9 mouse cellular contexts compared by ENCODE assay signal in genomic region chr6:97204252-97204869, GRCm38 (mm10). TPM values are rescaled to one million over a fixed set of nuclear protein-coding genes. Genes with fewer than 3 reads are reported as not detected.
DNase-seq lines count a peak whose midpoint lies in the region; ATAC-seq and TF ChIP-seq lines count a peak whose summit lies in the region.
"Had no signal": no experiment of that assay in that cellular context is flagged by ENCODE, and none has a peak within 500 bp of the region (broad histone marks: within the 10 kb centered on the region; RNA-seq: fewer than 3 reads in every experiment).

No protein-coding gene starts in this region.

- intact Hi-C loops in heart, postnatal 14 days (cut with DNase I): no loop called here

- H3K4me3 ChIP-seq in E14TG2a.4 (replicated peaks; ENCODE audit: low read length) (peak overlapping the region; percentile 98), macrophage (ENCODE audit: inconsistent target) (peak overlapping the region; percentile 46)
- H3K4me3 ChIP-seq in heart, postnatal 0 days (ENCODE audit: low read depth, low read length): peak overlapping the region; percentile 96

- TF ChIP-seq EP300 in heart, postnatal 0 days (IDR thresholded peaks at IDR 0.05; ENCODE audit: low read depth): no peak

- H3K4me1 ChIP-seq in E14TG2a.4 (replicated peaks; ENCODE audit: low read depth, low read length): peaks cover 74% of the 10 kb centered on the region
- H3K4me1 ChIP-seq in heart, postnatal 0 days (ENCODE audit: control insufficient read depth, insufficient read depth): peaks cover 14% of the 10 kb centered on the region

- peak; percentile 63 for DNase-seq in heart, adult 11 months
- no peak for DNase-seq in heart, postnatal 14 days
- DNase-seq in heart, postnatal 0 days (ENCODE audit: low spot score): no peak
- DNase-seq in frontal cortex, postnatal 36 days (ENCODE audit: low spot score in 2 of 2): no peak
- DNase-seq in thymus, postnatal 14 days: no peak
- no peak for DNase-seq in B cell, adult 2 months

- peak overlapping the region; percentile 92; the same call in 1 of the 2 replicates for H3K27ac ChIP-seq in heart, postnatal 0 days (ENCODE audit: low read depth)
- peak overlapping the region; percentile 33 for H3K27ac ChIP-seq in macrophage

- peak overlapping the region; percentile 88 for H3K4me2 ChIP-seq in heart, postnatal 0 days (ENCODE audit: low read depth, low read length)

- no peaks in the 10 kb centered on the region for H3K27me3 ChIP-seq in E14TG2a.4 (ENCODE audit: insufficient read depth, low read length)
- H3K27me3 ChIP-seq in heart, postnatal 0 days (ENCODE audit: control insufficient read depth, insufficient read depth, low read length): no peaks in the 10 kb centered on the region
- H3K27me3 ChIP-seq: Patski had no signal

- no peaks in the 10 kb centered on the region for H3K9me3 ChIP-seq in E14TG2a.4 (ENCODE audit: low read length)
- no peaks in the 10 kb centered on the region for H3K9me3 ChIP-seq in heart, postnatal 0 days (replicated peaks; ENCODE audit: control insufficient read depth, low read length)

- TF ChIP-seq CTCF in E14TG2a.4 (conservative IDR thresholded peaks at IDR 0.05; ENCODE audit: low read length): no peak
- no peak for TF ChIP-seq CTCF in heart, postnatal 0 days (IDR thresholded peaks at IDR 0.05; ENCODE audit: low read depth)

- WGBS in heart, postnatal 0 days: 14% methylated on average over 9 of the region's 9 CpGs
- 38% methylated on average over 9 of the region's 9 CpGs for WGBS in macrophage (ENCODE audit: missing documents)

- H3K79me2 ChIP-seq in macrophage (ENCODE audit: inconsistent target): peaks cover 57% of the 10 kb centered on the region

- no peak for ATAC-seq in heart, postnatal 0 days (ENCODE audit: insufficient read depth, low read depth)
- ATAC-seq: Patski had no signal

- peak overlapping the region; percentile 99 for H3K9ac ChIP-seq in heart, postnatal 0 days (replicated peaks; ENCODE audit: low read depth, low read length)

- peaks cover 26% of the 10 kb centered on the region for H3K36me3 ChIP-seq in E14TG2a.4 (ENCODE audit: insufficient read depth, low read length)
- H3K36me3 ChIP-seq in heart, postnatal 0 days (replicated peaks; ENCODE audit: control insufficient read depth, insufficient read depth, low read length): peaks cover 8% of the 10 kb centered on the region; the same call in 1 of the 2 replicates
- H3K36me3 ChIP-seq in macrophage (ENCODE audit: inconsistent target): 0 out of 2 replicates have a peak, but pooled peaks cover 9% of the 10 kb centered on the region

RNA-seq across cellular contexts. Expression of gene Uba3, which starts 1.1 kb away (rescaled TPM):
- 10 to 100 TPM; 66.9 to 71.9 TPM for total RNA-seq in heart, postnatal 14 days (2021)
- 71.6 and 79.7 TPM in 2 replicates for total RNA-seq in heart, postnatal 0 days (2014; rRNA removed; ENCODE audit: low replicate concordance)
- polyA plus RNA-seq in heart, postnatal 0 days (2015; fragmentation: Nextera tagmentation; extraction: Ambion mirVana): 54.4 and 58.3 TPM in 2 replicates
- total RNA-seq in macrophage (2018; cell fraction: chromatin; rRNA removed): 100 to 1,000 TPM in 13 of 26 experiments, 10 to 100 TPM in 13; 41.1 to 153 (median 102) TPM
- total RNA-seq in macrophage (2018; cell fraction: cytosol; rRNA removed): 10 to 100 TPM; 33.3 to 41.9 (median 36.9) TPM
- 100 to 1,000 TPM in 2 of 26 experiments, 10 to 100 TPM in 24; 34.7 to 113 (median 66.4) TPM for total RNA-seq in macrophage (2018; cell fraction: nucleus; rRNA removed)
- 40.7 to 57.8 TPM (median 56.6 TPM) in 3 replicates for polyA plus RNA-seq in macrophage (2018)

RNA-seq across cellular contexts. Expression of gene Arl6ip5, which starts 6.1 kb away (rescaled TPM):
- total RNA-seq in heart, postnatal 14 days (2021): 100 to 1,000 TPM; 103 to 110 TPM
- total RNA-seq in heart, postnatal 0 days (2014; rRNA removed; ENCODE audit: low replicate concordance): 70.3 and 103 TPM in 2 replicates
- 83.7 and 91.1 TPM in 2 replicates for polyA plus RNA-seq in heart, postnatal 0 days (2015; fragmentation: Nextera tagmentation; extraction: Ambion mirVana)
- total RNA-seq in macrophage (2018; cell fraction: chromatin; rRNA removed): 10 to 100 TPM in 23 of 26 experiments, 1 to 10 TPM in 3; 6.7 to 35.7 (median 17.8) TPM
- 100 to 1,000 TPM; 154 to 210 (median 178) TPM for total RNA-seq in macrophage (2018; cell fraction: cytosol; rRNA removed)
- 100 to 1,000 TPM in 1 of 26 experiments, 10 to 100 TPM in 25; 42.7 to 120 (median 70.6) TPM for total RNA-seq in macrophage (2018; cell fraction: nucleus; rRNA removed)
- polyA plus RNA-seq in macrophage (2018): 170 to 235 TPM (median 193 TPM) in 3 replicates

RNA-seq across cellular contexts. Expression of gene Tmf1, which starts 25.4 kb away (rescaled TPM):
- 10 to 100 TPM; 32.1 to 34.7 TPM for total RNA-seq in heart, postnatal 14 days (2021)
- 8.1 and 12.8 TPM in 2 replicates for total RNA-seq in heart, postnatal 0 days (2014; rRNA removed; ENCODE audit: low replicate concordance)
- 27.2 and 29.1 TPM in 2 replicates for polyA plus RNA-seq in heart, postnatal 0 days (2015; fragmentation: Nextera tagmentation; extraction: Ambion mirVana)
- 10 to 100 TPM; 42.4 to 92.0 (median 68.5) TPM for total RNA-seq in macrophage (2018; cell fraction: chromatin; rRNA removed)
- 10 to 100 TPM; 36.6 to 66.2 (median 47.8) TPM for total RNA-seq in macrophage (2018; cell fraction: cytosol; rRNA removed)
- total RNA-seq in macrophage (2018; cell fraction: nucleus; rRNA removed): 10 to 100 TPM; 38.4 to 89.1 (median 56.8) TPM
- polyA plus RNA-seq in macrophage (2018): 19.9 to 24.8 TPM (median 20.9 TPM) in 3 replicates

RNA-seq across cellular contexts. Expression of gene Lmod3, which starts 48.2 kb away (rescaled TPM):
- 10 to 100 TPM; 50.2 to 55.6 TPM for total RNA-seq in heart, postnatal 14 days (2021)
- total RNA-seq in heart, postnatal 0 days (2014; rRNA removed; ENCODE audit: low replicate concordance): 6.4 and 8.9 TPM in 2 replicates
- 34.5 and 39.1 TPM in 2 replicates for polyA plus RNA-seq in heart, postnatal 0 days (2015; fragmentation: Nextera tagmentation; extraction: Ambion mirVana)
- total RNA-seq in macrophage (2018; cell fraction: chromatin; rRNA removed): under 1 TPM in 3 of 26 experiments, not detected in 23; 0.33 to 0.63 (median 0.37) TPM
- total RNA-seq in macrophage (2018; cell fraction: cytosol; rRNA removed): under 1 TPM in 2 of 26 experiments, not detected in 24; 0.05 TPM
- under 1 TPM in 2 of 26 experiments, not detected in 24; 0.23 to 0.99 TPM for total RNA-seq in macrophage (2018; cell fraction: nucleus; rRNA removed)
- polyA plus RNA-seq in macrophage (2018): not detected in 3 replicates
- polyA plus RNA-seq: Patski had no signal

RNA-seq across cellular contexts. Expression of gene Eogt, which starts 55.4 kb away (rescaled TPM):
- 10 to 100 TPM; 15.7 to 16.6 TPM for total RNA-seq in heart, postnatal 14 days (2021)
- total RNA-seq in heart, postnatal 0 days (2014; rRNA removed; ENCODE audit: low replicate concordance): 13.9 and 40.0 TPM in 2 replicates
- 6.6 and 7.0 TPM in 2 replicates for polyA plus RNA-seq in heart, postnatal 0 days (2015; fragmentation: Nextera tagmentation; extraction: Ambion mirVana)
- total RNA-seq in macrophage (2018; cell fraction: chromatin; rRNA removed): 10 to 100 TPM in 22 of 26 experiments, 1 to 10 TPM in 4; 5.0 to 23.7 (median 15.8) TPM
- total RNA-seq in macrophage (2018; cell fraction: cytosol; rRNA removed): 10 to 100 TPM in 21 of 26 experiments, 1 to 10 TPM in 5; 7.6 to 13.3 (median 10.6) TPM
- total RNA-seq in macrophage (2018; cell fraction: nucleus; rRNA removed): 10 to 100 TPM in 23 of 26 experiments, 1 to 10 TPM in 3; 8.2 to 23.1 (median 17.1) TPM
- 8.7 to 11.8 TPM (median 9.6 TPM) in 3 replicates for polyA plus RNA-seq in macrophage (2018)

Comparison
In these comparisons a context has a peak if more than half of its experiments do, and no peak if none do; other contexts are left out.
1. H3K4me3 ChIP-seq: peak in every context shown above with its lines; median percentile 98 in E14TG2a.4; 96 in heart, postnatal 0 days; 46 in macrophage.